Mouse (Mus musculus) urinary bladder, postnatal 10 days (tissue): ENCODE measurements around the gene Cd22.
A peak's percentile ranks its signal among the peaks of the same experiment; 100 is the strongest.
"Not testable (repeated sequence)": the region's sequence is repeated elsewhere in the genome, so short reads cannot be mapped to it uniquely, and the experiment has no call there.

Source experiments
- DNase-seq: peaks from one replicate; pipeline ENCODE4 v3.0.0; 2022; ENCODE audit warnings: low spot score

Gene Cd22

DNA sequence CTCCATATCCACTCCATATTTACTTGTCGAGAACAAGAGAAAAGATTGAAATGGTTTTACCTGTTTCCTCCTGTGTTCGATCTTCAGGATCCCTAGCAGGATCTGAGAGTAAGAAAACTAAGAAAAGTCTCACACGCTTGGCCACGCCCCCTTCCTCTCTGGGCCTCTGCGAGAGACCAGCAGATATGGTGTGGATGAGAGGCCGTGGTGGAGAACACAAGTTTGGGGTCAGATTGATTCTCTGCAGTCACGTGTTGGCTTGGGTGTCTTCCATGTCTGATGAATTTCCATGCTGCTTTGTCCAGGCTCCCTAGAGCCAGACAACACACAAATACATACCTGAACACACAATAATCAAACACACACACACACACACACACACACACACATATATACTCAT, at the start of gene Cd22:
Cd22 (minus strand) TSS at position 167 of the 400 bp plus-strand sequence.
- DNase-seq, result no peak

DNA sequence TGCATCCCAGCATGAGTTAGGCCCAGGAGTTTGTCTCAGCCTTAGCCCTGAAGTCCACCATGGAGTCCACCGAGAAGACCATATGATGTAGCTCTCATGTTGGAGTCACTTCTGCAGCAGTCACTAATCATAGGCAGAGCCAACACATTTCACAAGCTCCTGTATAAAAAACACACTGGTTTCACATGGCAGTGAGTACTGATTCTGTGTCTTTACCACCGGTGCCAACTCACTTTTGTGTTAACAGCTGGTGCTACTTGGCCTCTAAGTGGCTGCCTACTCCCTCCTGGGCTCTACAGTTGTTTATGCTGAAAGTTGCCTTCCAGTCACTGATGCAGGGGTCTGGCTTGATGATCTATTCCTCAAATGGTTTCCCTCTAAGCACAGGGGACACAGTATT, 44.4 kb upstream of the Cd22 start, which contains the start of gene Hamp2:
Hamp2 (minus strand) TSS at position 101 of the 400 bp plus-strand sequence.
- DNase-seq, result not testable (repeated sequence)

DNA sequence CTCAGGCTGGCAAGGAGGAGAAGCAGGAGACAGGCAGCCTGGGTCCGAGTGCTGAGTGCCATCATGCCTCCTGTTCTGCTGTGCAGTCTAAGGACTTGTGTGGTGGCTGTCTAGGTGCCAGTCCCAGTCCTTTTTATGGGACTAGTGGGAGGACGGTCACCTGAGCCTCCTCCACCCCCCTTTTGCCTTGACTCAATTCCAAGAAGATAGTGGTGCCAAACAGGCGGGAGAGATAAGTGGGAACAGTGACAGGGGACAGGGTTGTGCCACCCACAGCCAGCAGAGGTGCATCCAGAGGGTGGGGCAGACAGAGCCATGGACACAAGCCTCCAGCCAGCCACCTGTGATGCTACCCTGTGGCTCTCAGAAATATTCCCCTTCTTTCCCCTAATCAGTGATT, 43.9 kb upstream of the Cd22 start:
- DNase-seq, result no peak

DNA sequence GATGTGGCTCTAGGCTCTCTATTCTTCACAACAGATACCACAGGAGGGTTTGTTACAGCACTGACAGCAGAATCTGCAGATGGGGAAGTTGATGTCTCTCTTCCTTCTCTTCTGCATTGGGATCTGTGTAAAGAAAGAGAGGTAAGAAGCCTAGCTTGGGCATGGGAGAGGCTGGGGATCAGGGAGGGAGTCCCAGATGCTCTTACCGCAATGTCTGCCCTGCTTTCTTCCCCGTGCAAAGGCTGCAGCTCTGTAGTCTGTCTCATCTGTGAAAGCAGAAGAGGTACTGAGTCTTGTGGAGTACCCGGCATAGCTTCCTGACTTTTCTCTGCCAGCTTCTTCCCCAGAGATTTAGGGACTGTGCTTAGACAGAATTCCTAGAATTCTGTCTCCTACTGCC, 42.3 kb upstream of the Cd22 start:
- DNase-seq, result not testable (repeated sequence)

DNA sequence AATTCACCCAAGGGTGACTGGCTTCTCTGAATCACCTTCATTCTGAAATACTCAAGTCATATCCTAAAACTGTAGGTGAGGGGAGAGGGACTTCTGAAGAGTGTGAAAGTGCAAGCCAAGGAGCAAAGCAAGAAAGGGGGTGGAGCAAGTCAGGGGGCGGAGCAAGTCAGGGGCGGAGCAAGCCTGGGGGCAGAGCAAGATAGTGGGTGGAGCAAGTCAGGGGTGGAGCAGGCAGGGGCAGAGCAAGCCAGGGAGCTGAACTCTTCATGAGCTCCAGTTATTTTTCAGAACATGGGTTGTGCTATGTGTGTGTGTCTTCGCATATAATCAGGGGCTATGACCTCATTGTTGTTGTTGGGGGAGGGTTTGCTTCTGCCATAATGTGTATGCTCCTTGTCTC, 40.1 kb upstream of the Cd22 start:
- DNase-seq, result no peak

DNA sequence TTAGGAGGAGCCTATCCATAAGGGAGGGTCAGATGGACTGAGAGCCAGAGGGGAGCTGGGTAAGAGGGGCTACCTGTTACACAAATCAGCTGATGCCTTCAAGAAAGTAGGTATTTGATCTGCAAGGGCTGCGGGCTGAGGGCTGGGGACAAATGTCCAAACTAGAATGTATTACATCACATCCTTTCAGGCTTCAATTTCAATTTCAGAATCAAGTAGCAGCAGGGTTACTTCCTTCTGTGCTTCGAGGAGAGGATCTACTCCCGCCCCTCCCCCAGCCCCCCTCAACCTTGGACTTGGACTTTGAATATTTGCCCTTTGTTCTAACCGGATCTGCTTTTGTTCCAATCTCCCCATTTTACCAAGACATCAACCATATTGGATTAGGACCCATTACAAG, 37.1 kb upstream of the Cd22 start:
- DNase-seq, result no peak

DNA sequence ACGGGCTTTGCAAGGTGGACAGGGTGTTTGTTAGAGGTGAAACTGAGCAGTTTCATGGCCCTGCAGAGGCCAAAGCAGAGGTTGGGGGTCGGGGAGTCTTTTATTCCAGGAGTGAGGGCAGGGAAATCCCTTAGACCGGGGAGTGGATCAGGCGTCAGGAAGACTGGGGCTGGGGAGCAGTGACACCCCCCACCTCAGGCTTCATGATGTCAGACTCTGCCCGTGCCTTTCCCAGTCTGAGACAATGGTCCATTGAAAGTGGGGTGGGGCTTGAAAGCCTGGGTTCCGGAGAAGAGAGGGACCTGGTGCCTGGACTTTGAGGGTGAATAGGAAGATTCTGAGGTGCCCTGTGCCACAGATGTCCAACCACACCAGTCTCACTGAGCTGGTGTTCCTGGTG, 36.6 kb upstream of the Cd22 start:
- DNase-seq, result no peak

DNA sequence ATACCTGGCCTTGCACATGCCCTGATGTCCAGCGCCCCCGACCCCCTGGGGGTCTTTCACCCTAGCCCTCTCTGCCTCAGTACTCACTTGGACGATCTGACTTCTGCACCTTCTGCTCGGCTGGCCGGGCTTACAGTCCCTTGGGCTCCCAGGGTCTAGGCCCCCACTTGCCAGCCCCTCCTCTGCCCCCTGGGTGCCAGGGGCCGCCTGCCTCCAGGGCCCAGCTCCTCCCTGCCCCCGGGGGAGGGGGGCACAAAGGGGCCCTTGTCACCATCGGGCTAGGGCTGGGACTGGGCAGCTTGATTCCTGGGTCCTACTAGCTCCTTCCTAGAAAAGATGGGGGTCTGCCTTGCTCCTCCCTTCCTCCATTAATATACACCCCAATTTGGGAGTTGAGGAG, 34.6 kb upstream of the Cd22 start, which contains the start of gene Mag:
Mag (minus strand) TSS at position 142 of the 400 bp plus-strand sequence.
- DNase-seq, result no peak

DNA sequence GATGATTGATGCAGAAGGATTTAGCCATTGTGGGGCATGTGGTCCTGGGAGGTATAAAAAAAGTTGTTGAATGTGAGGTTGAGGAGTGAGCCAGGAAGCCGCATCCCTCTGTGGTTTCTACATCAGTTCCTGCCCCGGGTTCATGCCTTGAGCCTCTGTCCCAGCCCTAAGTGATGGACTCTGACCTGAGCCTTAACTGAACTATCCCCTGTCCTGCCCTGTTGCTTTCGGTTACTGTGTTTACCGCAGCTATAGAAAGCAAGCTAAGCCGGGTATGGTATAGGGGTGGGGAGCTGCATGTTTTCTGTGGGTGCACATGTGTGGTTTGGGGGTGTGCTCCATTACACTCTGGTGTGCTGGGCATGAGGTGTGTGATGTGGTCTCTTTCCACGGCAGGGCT, 29.6 kb upstream of the Cd22 start:
- DNase-seq, result no peak

DNA sequence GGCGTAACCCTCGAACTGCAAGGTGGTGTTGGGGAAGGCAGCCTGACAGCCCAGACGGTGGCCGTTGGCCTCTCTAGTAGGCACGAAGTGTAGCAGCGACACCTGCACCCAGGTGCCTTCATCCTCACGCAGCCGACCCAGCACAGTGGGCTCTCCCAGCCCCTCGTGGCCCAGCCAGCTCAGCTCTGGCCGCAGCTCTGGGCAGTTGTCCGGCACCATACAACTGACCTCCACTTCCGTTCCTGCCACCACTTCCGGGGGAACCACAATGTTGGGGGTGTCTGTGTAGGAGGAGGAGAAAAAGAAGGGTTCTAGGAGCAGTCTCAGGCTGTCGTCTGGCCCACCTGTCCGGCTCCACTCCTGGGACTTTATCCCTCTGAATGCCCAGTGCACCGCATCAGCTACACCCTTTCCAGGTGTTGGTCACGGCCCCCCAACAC, 28.9 kb upstream of the Cd22 start:
- no peak for DNase-seq

DNA sequence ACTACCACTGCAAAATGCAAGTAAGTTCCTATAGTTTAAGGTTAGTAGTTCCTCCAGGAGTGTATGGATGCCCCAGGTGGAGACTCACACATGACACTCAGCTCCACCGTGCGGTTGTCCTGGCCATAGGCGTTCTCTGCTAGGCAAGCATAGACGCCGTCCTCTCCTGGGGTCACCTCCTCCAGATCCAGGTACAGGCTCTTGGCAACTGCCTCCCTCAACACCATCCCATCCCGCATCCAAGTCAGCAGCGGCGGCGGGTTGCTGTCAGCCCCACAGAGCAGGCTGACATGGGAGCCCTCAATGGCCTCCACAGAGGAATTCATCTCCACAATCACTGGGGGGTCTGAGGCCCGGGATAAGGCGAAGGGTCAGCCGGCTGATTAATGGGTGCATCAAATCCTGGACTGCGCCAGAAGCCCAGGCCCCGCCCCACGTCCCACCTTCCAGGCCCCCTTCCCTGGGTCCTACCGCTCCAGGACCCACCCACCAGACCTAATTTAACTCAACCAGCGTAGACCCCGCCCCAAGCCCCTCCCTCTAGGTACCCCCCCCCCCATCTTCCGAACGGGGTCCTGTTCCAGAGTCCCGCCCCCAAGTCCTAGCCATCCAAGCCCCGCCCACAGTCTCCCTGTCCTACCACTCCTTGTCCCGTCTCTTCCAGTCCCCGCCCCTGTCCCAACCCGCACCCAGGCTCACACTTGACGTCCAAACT, 28.3 kb upstream of the Cd22 start:
- no peak for DNase-seq

DNA sequence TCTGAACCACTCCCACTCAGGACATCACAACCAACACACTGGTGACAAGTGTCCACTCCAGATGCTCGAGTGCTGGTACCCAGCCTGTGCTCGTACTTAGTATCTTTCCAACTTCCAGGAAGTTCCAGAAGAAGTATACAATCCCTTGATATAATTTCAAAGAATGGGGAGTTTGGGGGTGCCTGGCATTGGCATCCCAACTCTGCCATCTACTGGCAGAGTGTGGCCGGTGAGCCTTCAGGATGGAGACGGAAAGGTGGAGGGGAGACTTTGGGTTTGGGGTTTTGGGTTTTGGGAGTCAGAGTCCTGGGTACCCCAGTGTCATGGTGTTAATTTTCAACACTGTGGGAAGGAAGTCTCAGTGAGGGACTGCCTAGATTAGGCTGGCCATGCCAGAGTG, 23.9 kb upstream of the Cd22 start:
- DNase-seq, result no peak

DNA sequence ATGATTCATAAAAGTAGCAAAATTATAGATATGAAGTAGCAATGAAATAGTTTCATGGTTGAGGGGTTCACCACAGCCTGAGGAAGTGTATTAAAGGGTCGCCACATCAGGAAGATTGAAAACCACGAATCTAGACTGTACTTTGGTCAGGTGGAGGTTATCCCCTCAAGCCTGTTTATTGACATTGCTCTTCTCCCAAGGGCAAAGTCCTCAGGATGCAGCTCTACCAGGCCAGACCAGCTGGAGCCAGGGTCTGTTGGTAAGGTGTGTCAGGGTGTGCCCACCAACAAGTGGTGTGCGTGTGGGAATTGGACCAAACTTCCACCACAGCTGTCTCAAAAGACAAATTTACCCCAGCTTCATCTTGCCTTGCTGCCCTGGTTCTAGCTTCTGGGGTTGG, 15.1 kb upstream of the Cd22 start:
- no peak for DNase-seq

DNA sequence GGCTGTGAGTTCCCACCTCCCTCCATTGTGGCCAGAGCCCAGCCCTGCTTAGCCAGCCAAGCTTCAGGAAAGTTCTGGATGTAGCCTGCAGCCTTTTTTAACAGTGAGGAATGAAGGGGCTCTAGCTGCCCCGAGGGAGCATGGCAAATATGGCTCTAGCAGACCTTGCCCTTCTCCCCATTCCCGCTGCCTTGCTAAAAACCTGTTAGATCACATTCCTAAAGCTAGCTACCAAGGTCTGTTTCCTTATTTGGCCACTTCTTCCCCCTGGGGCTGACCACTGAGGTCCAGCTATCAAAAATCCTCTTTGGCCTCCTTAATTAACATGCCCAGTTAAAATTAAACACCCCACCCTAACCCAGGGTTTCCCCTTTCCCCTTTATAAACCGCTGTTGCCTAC, 12.4 kb upstream of the Cd22 start:
- no peak for DNase-seq

DNA sequence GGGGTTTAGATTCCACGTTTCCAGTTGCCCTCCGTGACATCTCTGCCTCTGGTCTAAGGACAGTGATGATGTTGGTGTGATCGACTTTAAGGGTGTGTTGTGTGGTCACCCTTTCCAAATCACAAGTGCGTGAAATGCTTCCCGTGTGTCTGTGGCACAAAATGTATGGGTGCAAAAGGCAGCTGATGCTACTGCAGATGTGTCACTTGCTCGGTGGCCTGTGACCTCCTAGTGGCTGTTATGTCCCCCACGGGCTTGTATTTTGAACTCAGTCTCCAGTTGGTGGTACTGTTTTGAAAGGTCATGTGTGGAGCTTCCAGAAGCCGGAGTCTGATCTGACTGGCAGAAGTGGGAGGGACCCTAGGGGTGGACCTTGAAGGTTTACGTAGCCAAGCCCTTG, 11.6 kb upstream of the Cd22 start:
- no peak for DNase-seq

DNA sequence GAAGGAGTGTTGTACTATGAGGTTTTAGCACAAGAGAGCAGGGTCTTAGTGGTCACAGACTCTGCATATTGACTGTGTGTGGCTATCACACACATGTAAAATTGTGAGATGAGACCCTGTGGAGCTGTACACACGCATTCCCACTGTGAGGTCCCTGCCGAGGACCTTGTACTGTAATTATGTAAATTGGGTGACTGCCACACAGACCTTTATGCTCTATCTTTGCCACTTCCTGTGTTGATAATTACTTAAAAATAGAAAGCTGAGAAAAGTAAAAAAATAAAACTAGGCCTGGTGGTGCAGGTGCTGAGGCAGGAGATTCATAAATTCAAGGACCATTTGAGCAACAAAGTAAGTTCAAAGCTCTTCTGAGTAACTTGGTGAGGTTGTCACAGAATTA, 10.5 kb upstream of the Cd22 start:
- DNase-seq, result no peak

DNA sequence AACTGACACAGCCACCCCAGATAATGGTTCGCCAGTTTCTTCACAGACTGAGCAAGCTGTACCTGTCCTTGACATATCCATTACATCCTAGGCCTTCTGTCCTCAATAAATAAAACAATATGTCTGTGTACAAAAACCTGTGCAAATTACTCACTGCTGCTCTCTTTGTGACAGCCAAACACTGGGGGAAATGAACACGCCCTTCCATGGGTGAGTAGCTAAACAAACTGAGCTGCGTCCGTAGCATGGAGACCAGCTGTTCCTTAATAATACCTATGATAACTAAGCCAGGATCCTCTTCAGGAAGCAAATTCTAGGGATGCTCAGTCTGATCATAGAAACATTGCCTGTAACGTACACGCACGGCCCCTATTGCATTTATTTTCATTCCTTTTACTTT, 8.6 kb upstream of the Cd22 start:
- DNase-seq, result no peak

DNA sequence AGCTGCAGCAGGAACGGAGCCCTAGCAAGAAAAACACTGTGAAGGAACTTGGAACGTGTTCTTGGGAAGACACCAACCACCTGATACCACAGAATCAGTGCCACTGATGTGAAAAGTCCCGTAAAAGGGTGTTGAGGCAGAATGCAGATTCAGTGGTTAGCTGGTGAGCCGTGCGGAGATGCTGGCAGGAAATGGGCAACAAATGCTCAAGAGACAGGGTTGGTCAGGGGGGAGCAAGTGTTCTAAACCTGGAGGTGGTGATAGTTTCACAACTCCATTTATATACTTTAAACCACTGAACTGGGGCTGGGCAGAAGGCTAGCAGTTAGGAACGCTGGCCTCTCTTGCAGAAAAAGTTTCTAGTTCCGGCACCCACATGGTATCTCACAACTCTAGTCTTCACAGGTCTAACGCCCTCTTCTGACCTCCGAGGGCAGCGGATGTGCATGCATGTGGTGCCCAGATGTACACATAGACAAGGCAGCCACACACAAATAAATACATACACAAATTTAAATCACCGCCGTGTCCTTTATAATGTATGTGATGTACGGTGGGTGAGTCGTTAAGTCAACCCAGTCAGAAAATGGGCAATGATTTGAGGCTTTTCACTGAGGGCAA, 7.5 kb upstream of the Cd22 start:
- no peak for DNase-seq

DNA sequence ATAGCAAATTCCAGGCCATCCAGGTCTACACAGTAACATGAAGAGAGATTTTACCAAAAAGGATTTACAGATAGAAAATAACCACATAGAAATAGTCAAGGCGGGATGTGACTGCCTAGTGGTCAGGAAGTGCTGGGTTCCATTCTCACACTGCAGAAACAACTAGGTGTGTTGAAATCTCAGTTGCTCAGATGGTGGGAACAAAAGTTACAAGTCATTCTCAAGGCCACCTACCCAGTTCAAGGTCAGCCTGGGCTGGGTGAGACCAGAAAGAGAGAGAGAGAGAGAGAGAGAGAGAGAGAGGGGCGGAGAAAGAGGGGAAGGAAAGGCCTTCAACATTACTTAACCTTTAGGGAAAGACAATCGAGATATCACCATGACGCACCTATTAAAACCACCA, 6.7 kb upstream of the Cd22 start:
- no peak for DNase-seq

DNA sequence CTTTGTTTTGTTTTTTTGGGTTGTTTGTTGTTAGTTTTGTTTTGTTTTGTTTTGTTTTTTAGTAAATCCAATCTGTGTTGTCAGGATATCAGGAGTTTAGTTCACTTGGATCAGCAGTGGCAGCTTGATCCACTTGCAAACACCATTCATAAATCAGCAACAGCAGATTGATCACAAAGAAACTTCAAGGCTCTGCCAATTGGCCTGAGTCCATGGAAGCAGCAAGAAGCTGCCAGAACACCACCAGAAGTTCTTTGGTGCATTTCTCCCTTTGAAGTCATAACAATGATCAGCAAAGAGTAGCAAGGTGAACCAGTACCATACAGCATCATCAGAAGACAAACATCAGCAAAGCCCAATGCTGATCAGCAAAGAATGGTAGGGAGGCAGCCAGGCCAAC, 3.9 kb upstream of the Cd22 start:
- DNase-seq, result no peak

DNA sequence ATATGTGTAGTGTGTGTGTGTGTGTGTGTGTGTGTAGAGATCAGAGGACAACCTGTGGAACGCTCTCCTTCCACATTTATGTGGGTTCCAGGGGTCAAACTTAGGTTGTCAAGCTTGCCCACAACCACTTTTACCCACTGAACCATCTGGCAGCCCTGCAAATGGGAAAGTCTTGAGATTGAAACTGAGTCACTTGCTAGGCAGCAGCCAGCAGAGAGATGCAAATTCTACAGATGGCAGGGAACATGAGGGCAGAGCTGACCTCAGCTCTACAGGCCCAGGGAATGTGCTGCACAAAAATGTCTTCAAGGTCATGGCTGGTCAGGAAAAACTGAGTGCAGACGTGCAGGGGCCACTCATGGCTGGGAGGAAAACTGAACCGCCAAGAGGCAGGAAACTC, 1.2 kb upstream of the Cd22 start:
- DNase-seq, result no peak

DNA sequence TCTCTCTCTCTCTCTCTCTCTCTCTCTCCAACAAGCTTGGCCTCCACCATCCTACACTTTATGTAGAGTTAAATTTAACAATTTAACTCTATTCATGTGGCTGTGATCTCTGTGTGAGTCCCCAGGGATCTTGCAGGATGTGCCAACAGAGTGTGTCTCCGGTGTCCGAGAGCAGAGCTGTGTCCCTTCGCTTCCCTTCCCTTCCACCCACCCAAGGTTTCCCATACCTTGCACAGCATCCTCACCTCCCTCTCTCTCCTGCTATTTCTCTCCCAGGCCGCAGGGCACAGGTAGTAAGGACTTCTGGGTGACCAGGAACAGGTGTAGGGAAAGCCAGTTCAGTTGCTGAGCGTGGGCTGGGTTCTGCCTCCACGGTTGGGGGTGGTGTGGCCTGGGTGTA, 1.2 kb downstream of the Cd22 start:
- DNase-seq, result no peak

DNA sequence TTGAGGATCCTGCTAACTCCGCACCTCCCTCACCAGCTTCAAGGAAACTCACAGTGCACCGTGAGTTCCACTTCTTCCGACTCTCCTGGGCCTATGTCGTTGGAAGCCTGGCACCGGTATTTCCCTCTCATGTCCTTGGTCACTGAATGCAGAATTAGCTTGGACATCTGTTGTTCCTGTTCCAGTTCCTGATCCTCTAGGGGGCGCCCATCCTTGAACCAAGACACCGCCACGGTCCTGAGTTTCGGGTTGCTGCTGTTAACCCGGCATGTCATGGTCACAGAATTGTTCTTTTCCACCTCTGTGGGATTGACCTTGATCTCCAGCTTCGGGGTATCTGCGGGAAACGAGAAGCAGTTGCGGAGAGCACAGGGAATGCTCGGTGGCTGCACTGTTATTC, 7.1 kb downstream of the Cd22 start:
- DNase-seq, result peak; percentile 42

DNA sequence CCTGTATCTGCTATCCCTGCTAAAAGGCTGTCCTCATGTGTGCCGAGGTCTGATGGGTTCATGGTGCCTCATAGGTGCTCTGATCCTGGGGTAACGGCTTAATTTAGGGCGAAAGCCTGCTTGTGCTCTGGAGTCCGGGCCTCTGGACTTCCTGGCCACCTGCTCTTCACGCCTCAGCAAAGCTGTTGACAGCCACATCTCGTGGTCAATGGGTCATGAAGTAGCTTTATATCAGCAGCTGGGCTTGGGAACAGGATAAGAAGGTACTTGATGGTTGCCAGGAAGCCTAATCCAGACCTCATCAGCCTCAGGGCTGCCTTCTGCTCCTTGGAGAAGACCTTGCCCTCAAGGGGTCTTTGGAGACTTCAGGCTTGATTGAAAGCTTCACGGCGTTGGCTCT, 16.8 kb downstream of the Cd22 start:
- DNase-seq, result no peak
